Mouse (Mus musculus) erythroblast, embryonic 14.5 days (primary cell): ENCODE data around the gene Cwf19l2. TPM values are rescaled to one million over a fixed set of nuclear protein-coding genes. Genes with fewer than 3 reads are reported as not detected.
A peak's percentile ranks its signal among the peaks of the same experiment; 100 is the strongest.
"Not testable (repeated sequence)": the region's sequence is repeated elsewhere in the genome, so short reads cannot be mapped to it uniquely, and the experiment has no call there.

Experiments used
- H3K27me3 ChIP-seq: 2 replicates; pipeline ENCODE4 v1.6.1; 2012; ENCODE audit warnings: inconsistent platforms; ENCODE audit not compliant: control insufficient read depth
- H3K36me3 ChIP-seq: 2 replicates; pipeline ENCODE4 v1.6.1; 2012; ENCODE audit warnings: mild to moderate bottlenecking, inconsistent platforms; ENCODE audit not compliant: control insufficient read depth
- H3K4me1 ChIP-seq: 2 replicates; pipeline ENCODE4 v1.6.1; 2012; ENCODE audit warnings: inconsistent platforms; ENCODE audit not compliant: control insufficient read depth
- H3K4me3 ChIP-seq: replicated peaks from 2 replicates; pipeline ENCODE3; 2012; ENCODE audit warnings: moderate library complexity, mild to moderate bottlenecking, inconsistent platforms
- H3K9me3 ChIP-seq: 2 replicates; pipeline ENCODE4 v1.6.1; 2012; ENCODE audit warnings: low read length, inconsistent platforms, mixed read lengths; ENCODE audit not compliant: control insufficient read depth
- GATA1 ChIP-seq: IDR thresholded peaks from 2 replicates; pipeline ENCODE4 v1.6.1; 2012; ENCODE audit warnings: low read length, inconsistent platforms, mixed read lengths
- TAL1 ChIP-seq: IDR thresholded peaks from 3 replicates; pipeline ENCODE4 v1.6.1; 2012; ENCODE audit warnings: low read length, inconsistent platforms, mixed read lengths
- polyA plus RNA-seq: library from polyadenylated mRNA; stranded (reverse); fragments of >175 nt; gene quantifications from 2 replicates; pipeline ENCODE4 v1.2.3, GENCODE M21; 2012

The Cwf19l2 gene
- polyA plus RNA-seq = 0.09 and 0.14 TPM in 2 replicates

- Histone ChIP-seq H3K4me3 (peak within 1 kb of the TSS; percentile 90), H3K4me1 (peaks cover 35% of the 10 kb centered on the region), H3K36me3 (no peaks in the 10 kb centered on the region), H3K27me3 (no peaks in the 10 kb centered on the region), H3K9me3 (no peaks in the 10 kb centered on the region)
- TF ChIP-seq GATA1 (no peak), TAL1 (no peak)
These were observed at the start of gene Cwf19l2 for GRCm38 (mm10) chr9:3403251-3404208. Gene Cwf19l2, plus strand, starts transcription at chr9:3403592.

- H3K27me3 ChIP-seq, H3K9me3 ChIP-seq, H3K4me3 ChIP-seq, H3K4me1 ChIP-seq: not testable (repeated sequence)
- H3K36me3 ChIP-seq = peaks cover 54% of the 10 kb centered on the region
These were observed 27.1 kb upstream of the Cwf19l2 start for GRCm38 (mm10) chr9:3376323-3376722.

- peak overlapping the region; percentile 90 for H3K4me3 ChIP-seq
- TF ChIP-seq TAL1 (no peak), GATA1 (no peak)
- H3K9me3 ChIP-seq = no peaks in the 10 kb centered on the region
- no peaks in the 10 kb centered on the region for H3K36me3 ChIP-seq
- peaks cover 35% of the 10 kb centered on the region for H3K4me1 ChIP-seq
- no peaks in the 10 kb centered on the region for H3K27me3 ChIP-seq
These were observed 980 bp downstream of the Cwf19l2 start for GRCm38 (mm10) chr9:3404372-3404771.

GRCm38 (mm10) chr9:3439555-3440300 is 36.3 kb downstream of the Cwf19l2 start:
- not testable (repeated sequence) for H3K4me1 ChIP-seq, H3K36me3 ChIP-seq, H3K9me3 ChIP-seq, H3K4me3 ChIP-seq, H3K27me3 ChIP-seq

- Histone ChIP-seq H3K4me1 (no peaks in the 10 kb centered on the region), H3K36me3 (peaks cover 21% of the 10 kb centered on the region), H3K9me3 (no peaks in the 10 kb centered on the region), H3K27me3 (no peaks in the 10 kb centered on the region), H3K4me3 (no peak overlapping the region)
- no peak for TF ChIP-seq TAL1
- TF ChIP-seq GATA1 = no peak
These were observed 68.5 kb downstream of the Cwf19l2 start for GRCm38 (mm10) chr9:3471897-3472296.

GRCm38 (mm10) chr9:3518645-3519044 is 115.3 kb downstream of the Cwf19l2 start:
- no peaks in the 10 kb centered on the region for H3K4me1 ChIP-seq
- no peaks in the 10 kb centered on the region for H3K27me3 ChIP-seq
- TF ChIP-seq GATA1 = no peak
- TF ChIP-seq TAL1 = no peak
- H3K9me3 ChIP-seq = no peaks in the 10 kb centered on the region
- no peak overlapping the region for H3K4me3 ChIP-seq
- H3K36me3 ChIP-seq = no peaks in the 10 kb centered on the region

- no peaks in the 10 kb centered on the region for H3K36me3 ChIP-seq
- no peaks in the 10 kb centered on the region for H3K9me3 ChIP-seq
- H3K27me3 ChIP-seq = no peaks in the 10 kb centered on the region
- no peaks in the 10 kb centered on the region for H3K4me1 ChIP-seq
- no peak overlapping the region for H3K4me3 ChIP-seq
- TF ChIP-seq TAL1 (no peak), GATA1 (no peak)
These were observed 115.8 kb downstream of the Cwf19l2 start for GRCm38 (mm10) chr9:3519178-3519577.

GRCm38 (mm10) chr9:3521031-3521430 is 117.6 kb downstream of the Cwf19l2 start:
- Histone ChIP-seq H3K9me3 (no peaks in the 10 kb centered on the region), H3K4me1 (no peaks in the 10 kb centered on the region), H3K27me3 (no peaks in the 10 kb centered on the region), H3K4me3 (no peak overlapping the region), H3K36me3 (no peaks in the 10 kb centered on the region)
- TF ChIP-seq TAL1 (no peak), GATA1 (no peak)

Other genes starting within 250 kb of the Cwf19l2 start
- gene Alkbh8, start 68.5 kb upstream of the Cwf19l2 start, polyA plus RNA-seq = 0.08 and 0.13 TPM in 2 replicates
- not detected in 2 replicates for gene Gucy1a2, start 129.2 kb downstream of the Cwf19l2 start, polyA plus RNA-seq